Mouse (Mus musculus) embryonic facial prominence, embryonic 11.5 days (tissue): ENCODE data around the gene Ube2f. TPM values are rescaled to one million over a fixed set of nuclear protein-coding genes. Genes with fewer than 3 reads are reported as not detected.

Experiments
- ATAC-seq: fragments of 200-750 bp; cut with Nextera tagmentation; replicated peaks from 2 replicates; pipeline ENCODE4 v1.8.0; 2017; ENCODE audit warnings: low read depth; ENCODE audit not compliant: insufficient number of reproducible peaks, low FRiP score, low TSS enrichment
- DNase-seq: peaks from one replicate; pipeline ENCODE4 v3.0.0-alpha.2; 2015; ENCODE audit warnings: low spot score
- H3K27ac ChIP-seq: fragments of 300-500 bp; sonication (generic); replicated peaks from 2 replicates; pipeline ENCODE4 v1.5.1; 2014; ENCODE audit warnings: mild to moderate bottlenecking, low read depth, low read length, control low read depth
- H3K27me3 ChIP-seq: fragments of 300-500 bp; sonication (generic); 2 replicates; pipeline ENCODE4 v1.6.1; 2014; ENCODE audit warnings: mild to moderate bottlenecking, low read length, moderate library complexity, mixed read lengths; ENCODE audit not compliant: control insufficient read depth, insufficient read depth
- H3K36me3 ChIP-seq: fragments of 300-500 bp; sonication (generic); replicated peaks from 2 replicates; pipeline ENCODE4 v1.6.1; 2014; ENCODE audit warnings: low read depth, mild to moderate bottlenecking, low read length, moderate library complexity, mixed read lengths; ENCODE audit not compliant: control insufficient read depth, insufficient read depth
- H3K4me1 ChIP-seq: fragments of 300-500 bp; sonication (generic); 2 replicates; pipeline ENCODE4 v1.6.1; 2014; ENCODE audit warnings: low read length, mixed read lengths; ENCODE audit not compliant: control insufficient read depth, insufficient read depth
- H3K4me2 ChIP-seq: fragments of 300-500 bp; sonication (generic); 2 replicates; pipeline ENCODE4 v1.6.1; 2014; ENCODE audit warnings: low read depth, mild to moderate bottlenecking, control low read depth, low read length, moderate library complexity
- H3K4me3 ChIP-seq: fragments of 300-500 bp; sonication (generic); 2 replicates; pipeline ENCODE4 v1.5.1; 2014; ENCODE audit warnings: low read depth, low read length, control low read depth
- H3K9ac ChIP-seq: fragments of 300-500 bp; sonication (generic); replicated peaks from 2 replicates; pipeline ENCODE4 v1.6.1; 2014; ENCODE audit warnings: mild to moderate bottlenecking, control low read depth, low read length
- H3K9me3 ChIP-seq: fragments of 300-500 bp; sonication (generic); replicated peaks from 2 replicates; pipeline ENCODE4 v1.6.1; 2016; ENCODE audit warnings: mild to moderate bottlenecking, low read length, inconsistent platforms, mixed read lengths; ENCODE audit not compliant: control insufficient read depth
- WGBS: fragments of 180-500 bp; shearing (Covaris S2); extraction: QIAGEN DNeasy Blood & Tissue Kit; methylation state at CpG from one replicate; pipeline ENCODE4 v1.1.7; 2014; 5-methylcytosine and 5-hydroxymethylcytosine counted together
- polyA plus RNA-seq: library from polyadenylated mRNA; unstranded; fragments of >200 nt; fragmentation: Nextera tagmentation; extraction: Ambion mirVana; gene quantifications from 2 replicates; pipeline ENCODE4 v1.2.1, GENCODE M21; 2014

The Ube2f gene
- polyA plus RNA-seq, 1 experiment from 2014 or later, result 96.4 TPM

GRCm38 (mm10) chr1:91289375-91289774 is 39.3 kb downstream of the Ube2f start:
- H3K4me3 ChIP-seq, result no peak overlapping the region
- H3K27ac ChIP-seq, result no peak overlapping the region
- ATAC-seq (no peak), DNase-seq (no peak)
- no peaks in the 10 kb centered on the region for H3K4me1 ChIP-seq
- H3K9ac ChIP-seq, result no peak overlapping the region
- WGBS, result 100% methylated on average over 1 of the region's 1 CpGs
- H3K4me2 ChIP-seq, result no peak overlapping the region
- H3K9me3 ChIP-seq, result no peaks in the 10 kb centered on the region
- H3K27me3 ChIP-seq, result no peaks in the 10 kb centered on the region
- peaks cover 2% of the 10 kb centered on the region for H3K36me3 ChIP-seq

- DNase-seq (no peak), ATAC-seq (no peak)
- 93% methylated on average over 11 of the region's 11 CpGs for WGBS
- Histone ChIP-seq H3K27ac (no peak overlapping the region), H3K27me3 (no peaks in the 10 kb centered on the region), H3K4me2 (no peak overlapping the region), H3K9me3 (no peaks in the 10 kb centered on the region), H3K36me3 (no peaks in the 10 kb centered on the region; the same call in 1 of the 2 replicates), H3K4me1 (no peaks in the 10 kb centered on the region), H3K9ac (no peak overlapping the region), H3K4me3 (no peak overlapping the region)
These were observed 42.2 kb downstream of the Ube2f start for GRCm38 (mm10) chr1:91292101-91292825.

GRCm38 (mm10) chr1:91295544-91295943 is 45.4 kb downstream of the Ube2f start:
- Histone ChIP-seq H3K27ac (no peak overlapping the region), H3K27me3 (no peaks in the 10 kb centered on the region), H3K4me2 (no peak overlapping the region), H3K4me3 (no peak overlapping the region), H3K9ac (no peak overlapping the region), H3K4me1 (no peaks in the 10 kb centered on the region), H3K36me3 (no peaks in the 10 kb centered on the region; the same call in 1 of the 2 replicates), H3K9me3 (no peaks in the 10 kb centered on the region)
- DNase-seq (no peak), ATAC-seq (no peak)
- 89% methylated on average over 6 of the region's 6 CpGs for WGBS

GRCm38 (mm10) chr1:91297799-91298744 is 48.0 kb downstream of the Ube2f start, which contains the start of gene Scly:
Gene Scly (plus strand): TSS chr1:91298338.
- no peak within 1 kb of the TSS for H3K27ac ChIP-seq
- peak within 1 kb of the TSS; percentile 84 for H3K9ac ChIP-seq
- no peaks in the 10 kb centered on the region for H3K27me3 ChIP-seq
- H3K4me2 ChIP-seq, result peak within 1 kb of the TSS; percentile 73
- no peaks in the 10 kb centered on the region for H3K9me3 ChIP-seq
- DNase-seq (peak; percentile 94), ATAC-seq (peak; percentile 99)
- WGBS, result under 1% methylated on average over 56 of the region's 65 CpGs
- no peaks in the 10 kb centered on the region for H3K4me1 ChIP-seq
- H3K4me3 ChIP-seq, result peak within 1 kb of the TSS; percentile 70
- H3K36me3 ChIP-seq, result no peaks in the 10 kb centered on the region

GRCm38 (mm10) chr1:91299026-91299706 is 49.1 kb downstream of the Ube2f start:
- no peaks in the 10 kb centered on the region for H3K4me1 ChIP-seq
- peak overlapping the region; percentile 73 for H3K4me2 ChIP-seq
- WGBS, result 76% methylated on average over 13 of the region's 13 CpGs
- no peaks in the 10 kb centered on the region for H3K9me3 ChIP-seq
- DNase-seq, result no peak
- peak overlapping the region; percentile 70 for H3K4me3 ChIP-seq
- no peak for ATAC-seq
- H3K27ac ChIP-seq, result no peak overlapping the region
- H3K36me3 ChIP-seq, result no peaks in the 10 kb centered on the region
- no peaks in the 10 kb centered on the region for H3K27me3 ChIP-seq
- peak overlapping the region; percentile 28; the same call in 1 of the 2 replicates for H3K9ac ChIP-seq

GRCm38 (mm10) chr1:91299707-91300426 is 49.8 kb downstream of the Ube2f start:
- H3K27me3 ChIP-seq, result no peaks in the 10 kb centered on the region
- DNase-seq, result no peak
- H3K27ac ChIP-seq, result no peak overlapping the region
- H3K4me3 ChIP-seq, result no peak overlapping the region
- no peaks in the 10 kb centered on the region for H3K4me1 ChIP-seq
- 76% methylated on average over 5 of the region's 5 CpGs for WGBS
- no peak overlapping the region for H3K4me2 ChIP-seq
- no peaks in the 10 kb centered on the region for H3K9me3 ChIP-seq
- H3K9ac ChIP-seq, result no peak overlapping the region
- H3K36me3 ChIP-seq, result no peaks in the 10 kb centered on the region
- ATAC-seq, result no peak

- Histone ChIP-seq H3K4me1 (no peaks in the 10 kb centered on the region), H3K36me3 (no peaks in the 10 kb centered on the region)
- 85% methylated on average over 3 of the region's 3 CpGs for WGBS
These were observed 51.3 kb downstream of the Ube2f start for GRCm38 (mm10) chr1:91301206-91301920.

More at GRCm38 (mm10) chr1:91301206-91301920, 51.3 kb downstream of the Ube2f start:
- no peak overlapping the region for H3K4me3 ChIP-seq
- ATAC-seq, result no peak
- no peaks in the 10 kb centered on the region for H3K27me3 ChIP-seq
- no peak for DNase-seq
- H3K27ac ChIP-seq, result no peak overlapping the region
- no peak overlapping the region for H3K4me2 ChIP-seq
- no peak overlapping the region for H3K9ac ChIP-seq
- no peaks in the 10 kb centered on the region for H3K9me3 ChIP-seq
